Mouse (Mus musculus): ENCODE data around the gene Rgs17. TPM values are rescaled to one million over a fixed set of nuclear protein-coding genes. Genes with fewer than 3 reads are reported as not detected.

The Rgs17 gene
- polyA plus RNA-seq, 1 experiment: 0.07 TPM

DNA sequence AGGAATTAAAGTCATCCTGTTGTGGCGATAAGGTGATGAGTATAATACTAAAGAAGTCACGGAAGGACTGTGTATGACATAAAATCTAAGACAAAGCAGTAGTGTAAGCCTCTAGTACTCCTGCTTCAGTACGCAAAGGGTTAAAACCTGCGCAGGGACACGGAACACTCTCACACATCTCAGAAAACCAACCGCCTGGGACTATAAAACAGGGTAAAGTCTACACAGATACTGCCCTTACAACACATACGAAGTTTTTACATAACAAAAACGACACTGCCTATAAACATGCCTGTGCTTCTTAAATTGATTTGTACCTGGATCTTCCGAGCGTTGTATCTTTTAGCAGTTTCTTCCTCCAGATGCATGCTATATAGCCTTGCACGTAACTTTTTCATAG lies 108.5 kb downstream of the Rgs17 start:
- WGBS: 97% methylated on average over 11 of the region's 11 CpGs
- DNase-seq (ENCODE audit: low read depth in 1 of 2, low spot score in 2 of 2): no peak
- H3K27me3 ChIP-seq (ENCODE audit: control insufficient read depth, insufficient read depth, low read length): no peaks in the 10 kb centered on the region
- H3K36me3 ChIP-seq (ENCODE audit: control insufficient read depth, insufficient read depth, low read length): peaks cover 41% of the 10 kb centered on the region
- TF ChIP-seq POLR2A (IDR thresholded peaks at IDR 0.05; ENCODE audit: low read depth, low read length): no peak
- no peak for TF ChIP-seq CTCF (IDR thresholded peaks at IDR 0.05; ENCODE audit: extremely low read depth, insufficient read depth, insufficient read length, insufficient replicate concordance)
- no peak overlapping the region for H3K4me3 ChIP-seq (ENCODE audit: extremely low read depth, insufficient read depth, insufficient read length)
- H3K27ac ChIP-seq (ENCODE audit: insufficient read depth, low read length): no peak overlapping the region
- no peaks in the 10 kb centered on the region for H3K4me1 ChIP-seq (ENCODE audit: control insufficient read depth, insufficient read depth, insufficient read length)

DNA sequence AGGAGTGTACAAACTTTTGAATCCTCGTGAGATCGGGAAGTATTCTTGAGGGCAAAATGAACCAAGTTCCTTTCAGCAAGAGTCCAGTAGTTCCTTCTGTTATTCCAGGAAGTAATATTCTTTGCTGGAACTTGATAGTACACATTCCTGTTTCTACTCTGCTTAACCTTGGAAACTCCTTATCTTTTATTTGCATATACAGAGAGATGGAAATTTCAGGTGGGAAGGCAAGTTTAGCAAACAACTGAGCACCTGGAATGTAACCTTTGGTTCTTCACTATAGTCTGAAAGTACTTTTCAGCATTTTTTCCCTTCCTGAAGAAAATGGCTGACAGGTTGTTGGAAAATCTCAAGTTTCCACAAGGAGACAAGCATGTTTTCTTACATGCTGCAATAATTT lies 114.5 kb downstream of the Rgs17 start:
- peaks cover 5% of the 10 kb centered on the region; the same call in 1 of the 2 replicates for H3K4me1 ChIP-seq (ENCODE audit: control insufficient read depth, insufficient read depth, insufficient read length)
- no peak for DNase-seq (ENCODE audit: low read depth in 1 of 2, low spot score in 2 of 2)
- H3K36me3 ChIP-seq (ENCODE audit: control insufficient read depth, insufficient read depth, low read length): peaks cover 13% of the 10 kb centered on the region
- H3K27ac ChIP-seq (ENCODE audit: insufficient read depth, low read length): no peak overlapping the region
- TF ChIP-seq POLR2A (IDR thresholded peaks at IDR 0.05; ENCODE audit: low read depth, low read length) (no peak), CTCF (IDR thresholded peaks at IDR 0.05; ENCODE audit: extremely low read depth, insufficient read depth, insufficient read length, insufficient replicate concordance) (no peak)
- H3K27me3 ChIP-seq (ENCODE audit: control insufficient read depth, insufficient read depth, low read length): no peaks in the 10 kb centered on the region
- WGBS: 51% methylated on average over 2 of the region's 2 CpGs
- H3K4me3 ChIP-seq (ENCODE audit: extremely low read depth, insufficient read depth, insufficient read length): no peak overlapping the region

DNA sequence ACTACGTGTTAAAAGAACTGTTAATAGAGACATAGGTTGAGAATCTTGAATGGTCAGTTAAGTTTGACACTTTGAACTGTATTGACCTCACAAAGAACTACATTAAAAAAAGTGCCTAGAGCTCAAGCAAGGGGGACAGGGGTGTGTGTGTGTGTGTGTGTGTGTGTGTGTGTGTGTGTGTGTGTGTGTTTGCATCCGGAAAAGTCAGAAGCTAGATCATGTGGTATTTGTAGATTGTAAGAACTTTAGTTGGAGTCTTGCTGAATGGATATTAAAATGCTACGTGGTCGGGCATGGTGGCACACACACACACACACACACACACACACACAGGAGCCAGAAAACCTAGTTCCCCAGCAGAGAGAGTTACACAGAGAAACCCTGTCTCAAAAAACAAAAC lies 115.2 kb downstream of the Rgs17 start:
- Histone ChIP-seq H3K4me1 (ENCODE audit: control insufficient read depth, insufficient read depth, insufficient read length) (peaks cover 5% of the 10 kb centered on the region; the same call in 1 of the 2 replicates), H3K36me3 (ENCODE audit: control insufficient read depth, insufficient read depth, low read length) (peaks cover 7% of the 10 kb centered on the region), H3K4me3 (ENCODE audit: extremely low read depth, insufficient read depth, insufficient read length) (no peak overlapping the region), H3K27me3 (ENCODE audit: control insufficient read depth, insufficient read depth, low read length) (no peaks in the 10 kb centered on the region), H3K27ac (ENCODE audit: insufficient read depth, low read length) (no peak overlapping the region; the same call in 1 of the 2 replicates)
- WGBS: 33% methylated on average over 4 of the region's 4 CpGs
- no peak for TF ChIP-seq CTCF (IDR thresholded peaks at IDR 0.05; ENCODE audit: extremely low read depth, insufficient read depth, insufficient read length, insufficient replicate concordance)
- no peak for TF ChIP-seq POLR2A (IDR thresholded peaks at IDR 0.05; ENCODE audit: low read depth, low read length)
- DNase-seq (ENCODE audit: low read depth in 1 of 2, low spot score in 2 of 2): no peak

DNA sequence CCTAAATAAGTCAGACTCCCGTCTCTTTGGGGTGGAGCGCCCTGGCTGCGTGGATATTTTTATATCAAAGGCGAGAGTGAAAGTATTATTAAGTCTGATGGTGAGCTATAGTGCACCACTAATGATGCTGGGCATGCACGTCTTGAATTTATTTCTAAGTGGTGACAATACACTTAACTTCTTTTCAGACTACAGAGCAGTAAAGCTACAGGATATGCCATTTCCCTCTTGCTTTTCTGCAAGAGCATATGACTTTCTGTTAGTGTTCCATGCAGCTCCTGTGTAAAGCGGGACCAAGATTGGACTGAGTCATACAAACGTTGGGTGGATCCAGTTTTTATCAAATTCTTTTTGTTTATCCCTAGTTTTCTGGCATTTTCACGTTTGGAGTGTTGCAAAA lies 115.8 kb downstream of the Rgs17 start:
- Histone ChIP-seq H3K27ac (ENCODE audit: insufficient read depth, low read length) (peak overlapping the region; percentile 56), H3K36me3 (ENCODE audit: control insufficient read depth, insufficient read depth, low read length) (peaks cover 5% of the 10 kb centered on the region), H3K4me3 (ENCODE audit: extremely low read depth, insufficient read depth, insufficient read length) (peak overlapping the region; percentile 52), H3K4me1 (ENCODE audit: control insufficient read depth, insufficient read depth, insufficient read length) (peaks cover 5% of the 10 kb centered on the region; the same call in 1 of the 2 replicates), H3K27me3 (ENCODE audit: control insufficient read depth, insufficient read depth, low read length) (no peaks in the 10 kb centered on the region)
- TF ChIP-seq POLR2A (IDR thresholded peaks at IDR 0.05; ENCODE audit: low read depth, low read length) (no peak), CTCF (IDR thresholded peaks at IDR 0.05; ENCODE audit: extremely low read depth, insufficient read depth, insufficient read length, insufficient replicate concordance) (no peak)
- no peak for DNase-seq (ENCODE audit: low read depth in 1 of 2, low spot score in 2 of 2)
- 6% methylated on average over 8 of the region's 8 CpGs for WGBS

DNA sequence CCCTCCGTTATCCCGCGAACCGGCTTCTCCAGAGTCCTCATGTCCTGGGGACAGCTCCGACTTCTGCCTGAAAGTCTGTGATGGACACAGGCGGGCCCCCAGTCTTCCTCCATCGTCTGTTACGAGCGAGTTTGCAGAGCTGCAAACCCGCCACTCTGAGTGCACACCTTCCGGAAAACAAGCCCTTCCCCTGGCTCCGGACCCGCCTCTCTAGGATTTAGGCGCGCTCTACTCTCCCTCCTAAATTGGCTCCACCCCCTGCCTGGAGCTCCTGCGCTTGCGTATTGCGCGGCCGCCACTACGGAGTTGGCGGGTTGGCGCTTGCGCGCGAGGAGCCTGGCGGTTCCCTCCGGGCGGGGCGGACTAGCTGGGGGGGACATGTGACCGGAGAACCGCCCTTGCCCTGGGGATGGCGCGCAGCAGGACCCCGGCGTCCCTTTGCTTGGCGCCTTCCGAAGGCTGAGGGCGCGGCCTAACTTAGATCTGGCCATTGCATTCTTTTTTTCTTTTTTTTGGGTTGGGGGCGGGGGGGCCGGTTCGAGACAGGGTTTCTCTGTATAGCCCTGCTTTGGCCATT lies 116.4 kb downstream of the Rgs17 start:
- peak; percentile 96 for DNase-seq (ENCODE audit: low read depth in 1 of 2, low spot score in 2 of 2)
- Histone ChIP-seq H3K36me3 (ENCODE audit: control insufficient read depth, insufficient read depth, low read length) (peaks cover 6% of the 10 kb centered on the region), H3K4me1 (ENCODE audit: control insufficient read depth, insufficient read depth, insufficient read length) (peaks cover 5% of the 10 kb centered on the region; the same call in 1 of the 2 replicates), H3K4me3 (ENCODE audit: extremely low read depth, insufficient read depth, insufficient read length) (peak overlapping the region; percentile 82), H3K27me3 (ENCODE audit: control insufficient read depth, insufficient read depth, low read length) (no peaks in the 10 kb centered on the region), H3K27ac (ENCODE audit: insufficient read depth, low read length) (peak overlapping the region; percentile 94)
- TF ChIP-seq CTCF (IDR thresholded peaks at IDR 0.05; ENCODE audit: extremely low read depth, insufficient read depth, insufficient read length, insufficient replicate concordance): no peak
- peak; percentile 14; the same call in 1 of the 2 replicates for TF ChIP-seq POLR2A (IDR thresholded peaks at IDR 0.05; ENCODE audit: low read depth, low read length)
- under 1% methylated on average over 43 of the region's 43 CpGs for WGBS

DNA sequence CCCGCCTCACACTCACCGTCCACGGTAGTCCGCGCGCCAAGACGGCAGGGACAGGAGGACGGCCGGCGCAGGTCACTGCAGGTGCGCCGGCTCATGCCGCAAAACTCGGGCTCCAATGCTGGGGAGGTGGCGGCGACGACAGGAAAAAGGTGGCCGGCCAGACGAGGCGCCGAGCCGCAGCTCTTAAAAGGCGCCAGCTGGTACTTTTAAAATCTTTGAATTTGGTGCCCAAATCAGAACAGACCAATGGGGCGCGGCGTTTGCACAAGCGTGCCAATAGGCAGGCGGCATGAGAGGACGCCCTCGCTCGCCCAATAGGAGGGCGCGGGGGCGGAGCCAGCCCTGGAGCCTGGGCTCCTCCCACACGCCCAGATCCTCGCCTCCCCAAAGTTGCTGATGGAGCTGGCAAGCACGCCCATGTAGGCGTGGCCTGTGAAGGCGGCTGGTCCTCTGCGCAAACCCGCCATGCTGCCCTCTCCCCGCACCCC lies 116.9 kb downstream of the Rgs17 start, which contains the start of gene Fbxo5:
TSS of gene Fbxo5 (minus strand) at position 358 of the 488 bp plus-strand sequence.
- Histone ChIP-seq H3K4me1 (ENCODE audit: control insufficient read depth, insufficient read depth, insufficient read length) (peaks cover 5% of the 10 kb centered on the region; the same call in 1 of the 2 replicates), H3K27ac (ENCODE audit: insufficient read depth, low read length) (peak within 1 kb of the TSS; percentile 94), H3K36me3 (ENCODE audit: control insufficient read depth, insufficient read depth, low read length) (peaks cover 9% of the 10 kb centered on the region), H3K27me3 (ENCODE audit: control insufficient read depth, insufficient read depth, low read length) (no peaks in the 10 kb centered on the region), H3K4me3 (ENCODE audit: extremely low read depth, insufficient read depth, insufficient read length) (peak within 1 kb of the TSS; percentile 82)
- WGBS: under 1% methylated on average over 40 of the region's 42 CpGs
- DNase-seq (ENCODE audit: low read depth in 1 of 2, low spot score in 2 of 2): peak; percentile 97 to 98
- TF ChIP-seq POLR2A (IDR thresholded peaks at IDR 0.05; ENCODE audit: low read depth, low read length) (no peak), CTCF (IDR thresholded peaks at IDR 0.05; ENCODE audit: extremely low read depth, insufficient read depth, insufficient read length, insufficient replicate concordance) (no peak)

DNA sequence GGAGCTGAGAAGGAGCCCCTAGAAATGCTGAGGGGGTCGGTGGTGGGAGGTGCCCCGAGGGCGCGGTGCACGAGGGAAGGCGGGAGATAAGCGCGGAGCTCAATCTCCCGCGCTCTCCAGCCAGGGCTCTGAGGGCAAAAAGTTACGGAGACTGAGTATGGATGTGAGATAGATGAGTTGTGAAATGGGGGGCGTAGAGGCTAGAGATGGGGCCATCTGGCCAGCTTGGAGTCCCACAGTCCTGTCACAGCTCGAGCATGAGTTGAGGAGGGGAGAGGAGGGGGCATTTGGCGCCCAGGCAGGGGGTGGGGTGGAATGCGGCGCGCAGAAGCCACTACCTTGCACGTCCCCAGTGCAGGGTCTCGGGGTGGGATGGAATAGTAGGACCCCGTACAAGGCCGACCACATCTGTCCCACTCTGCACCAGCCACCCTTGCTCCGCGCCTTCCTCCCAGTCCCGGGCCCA lies 117.5 kb downstream of the Rgs17 start:
- TF ChIP-seq POLR2A (IDR thresholded peaks at IDR 0.05; ENCODE audit: low read depth, low read length): no peak
- no peak for TF ChIP-seq CTCF (IDR thresholded peaks at IDR 0.05; ENCODE audit: extremely low read depth, insufficient read depth, insufficient read length, insufficient replicate concordance)
- DNase-seq (ENCODE audit: low read depth in 1 of 2, low spot score in 2 of 2): peak in 1 of 2 experiments; percentile 9
- Histone ChIP-seq H3K4me1 (ENCODE audit: control insufficient read depth, insufficient read depth, insufficient read length) (peaks cover 5% of the 10 kb centered on the region; the same call in 1 of the 2 replicates), H3K27ac (ENCODE audit: insufficient read depth, low read length) (no peak overlapping the region), H3K4me3 (ENCODE audit: extremely low read depth, insufficient read depth, insufficient read length) (peak overlapping the region; percentile 67), H3K36me3 (ENCODE audit: control insufficient read depth, insufficient read depth, low read length) (peaks cover 14% of the 10 kb centered on the region), H3K27me3 (ENCODE audit: control insufficient read depth, insufficient read depth, low read length) (no peaks in the 10 kb centered on the region)
- whole genome bisulfite sequencing: under 1% methylated on average over 19 of the region's 24 CpGs

Data from spleen, adult 2 months (tissue).